Comparison of ENCODE assay signal across 7 mouse cellular contexts in the genomic region with DNA sequence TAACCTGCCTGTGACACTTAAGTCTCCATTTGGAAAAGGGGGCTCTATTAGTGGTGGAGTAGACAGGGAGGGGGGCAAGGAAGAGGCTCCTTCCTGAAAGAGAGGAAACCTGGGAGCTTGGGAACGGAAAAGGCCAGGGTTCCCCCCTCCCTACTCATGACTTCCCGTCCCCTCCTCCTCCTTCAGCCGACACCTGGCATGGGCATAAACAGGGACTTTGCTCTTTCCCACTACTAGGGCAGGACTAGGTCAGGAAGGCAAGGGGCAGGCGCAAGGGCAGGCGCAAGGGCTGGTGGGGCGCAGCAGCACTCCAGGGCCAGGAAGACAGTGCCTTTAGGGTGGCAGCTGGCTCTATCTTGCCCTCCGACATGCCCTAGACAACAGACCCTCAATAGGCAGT. TPM values are rescaled to one million over a fixed set of nuclear protein-coding genes. Genes with fewer than 3 reads are reported as not detected.
DNase-seq lines count a peak whose midpoint lies in the region; ATAC-seq and TF ChIP-seq lines count a peak whose summit lies in the region.

No protein-coding gene starts in this region.

- WGBS in heart, embryonic 16.5 days = 41% methylated on average over 7 of the region's 7 CpGs

- peak overlapping the region; percentile 89 for H3K27ac ChIP-seq in cortical plate, adult 2 months (ENCODE audit: insufficient read depth, low read length)
- H3K27ac ChIP-seq in heart, embryonic 16.5 days (ENCODE audit: low read length) = peak overlapping the region; percentile 91

- DNase-seq in adrenal gland, adult 8-10 months = peak; percentile 52
- DNase-seq in kidney, postnatal 10 days = peak; percentile 82
- DNase-seq in lung, postnatal 25 days (ENCODE audit: low spot score) = peak; percentile 88
- DNase-seq in layer of hippocampus, adult 9-10 months (ENCODE audit: low spot score) = no peak

- H3K36me3 ChIP-seq in heart, embryonic 16.5 days (ENCODE audit: control insufficient read depth, insufficient read depth) = peaks cover 12% of the 10 kb centered on the region

- peaks cover 2% of the 10 kb centered on the region; the same call in 1 of the 2 replicates for H3K4me1 ChIP-seq in cortical plate, adult 2 months (ENCODE audit: control insufficient read depth, insufficient read depth, low read length)
- H3K4me1 ChIP-seq in heart, embryonic 16.5 days (ENCODE audit: control insufficient read depth, insufficient read depth, low read length) = peaks cover 28% of the 10 kb centered on the region

- H3K4me2 ChIP-seq in heart, embryonic 16.5 days (ENCODE audit: low read depth, low read length) = peak overlapping the region; percentile 98

- TF ChIP-seq CTCF in cortical plate, adult 2 months (IDR thresholded peaks at IDR 0.05; ENCODE audit: extremely low read depth, insufficient read depth, low read length) = no peak

- ATAC-seq in heart, embryonic 16.5 days (replicated peaks; ENCODE audit: extremely low read depth, insufficient read depth, low FRiP score) = peak; percentile 11
- no peak for ATAC-seq in inflammation-experienced regulatory T-cells, adult 6 months

- H3K4me3 ChIP-seq in cortical plate, adult 2 months (ENCODE audit: insufficient read depth, low read length) = peak overlapping the region; percentile 53
- H3K4me3 ChIP-seq in heart, embryonic 16.5 days (ENCODE audit: low read length) = peak overlapping the region; percentile 69

- H3K9me3 ChIP-seq in heart, embryonic 16.5 days (replicated peaks; ENCODE audit: control insufficient read depth, low read length) = no peaks in the 10 kb centered on the region

- peak overlapping the region; percentile 83 for H3K9ac ChIP-seq in heart, embryonic 16.5 days (ENCODE audit: low read length)

- peaks cover 2% of the 10 kb centered on the region; the same call in 1 of the 2 replicates for H3K27me3 ChIP-seq in heart, embryonic 16.5 days (ENCODE audit: control insufficient read depth, insufficient read depth, low read length)

- no peak for TF ChIP-seq POLR2A in cortical plate, adult 2 months (IDR thresholded peaks at IDR 0.05; ENCODE audit: extremely low read depth, insufficient read depth, low read length)

RNA-seq across cellular contexts. Expression of gene Efna1, which starts 2.8 kb away (rescaled TPM):
- 10 to 100 TPM; 15.9 to 28.0 (median 21.0) TPM for total RNA-seq in adrenal gland, adult 8-10 months (2022)
- 11.7 and 12.7 TPM in 2 replicates for polyA plus RNA-seq in cortical plate, adult 2 months (2012; rRNA removed)
- polyA plus RNA-seq in heart, embryonic 16.5 days (2015; fragmentation: Nextera tagmentation; extraction: Ambion mirVana) = 34.4 and 45.5 TPM in 2 replicates
- not detected for polyA plus RNA-seq in inflammation-experienced regulatory T-cells, adult 6 months (2017; shearing (Covaris generic))

RNA-seq across cellular contexts. Expression of gene Slc50a1, which starts 7.7 kb away (rescaled TPM):
- 10 to 100 TPM; 54.2 to 80.1 (median 64.9) TPM for total RNA-seq in adrenal gland, adult 8-10 months (2022)
- polyA plus RNA-seq in cortical plate, adult 2 months (2012; rRNA removed) = 106 and 114 TPM in 2 replicates
- 44.8 and 51.1 TPM in 2 replicates for polyA plus RNA-seq in heart, embryonic 16.5 days (2015; fragmentation: Nextera tagmentation; extraction: Ambion mirVana)
- polyA plus RNA-seq in inflammation-experienced regulatory T-cells, adult 6 months (2017; shearing (Covaris generic)) = 100 to 1,000 TPM; 152 to 315 (median 248) TPM

RNA-seq across cellular contexts. Expression of gene Dpm3, which starts 18.9 kb away (rescaled TPM):
- total RNA-seq in adrenal gland, adult 8-10 months (2022) = 100 to 1,000 TPM; 123 to 156 (median 136) TPM
- 150 and 156 TPM in 2 replicates for polyA plus RNA-seq in cortical plate, adult 2 months (2012; rRNA removed)
- polyA plus RNA-seq in heart, embryonic 16.5 days (2015; fragmentation: Nextera tagmentation; extraction: Ambion mirVana) = 65.3 and 79.6 TPM in 2 replicates
- 100 to 1,000 TPM; 115 to 155 (median 137) TPM for polyA plus RNA-seq in inflammation-experienced regulatory T-cells, adult 6 months (2017; shearing (Covaris generic))

RNA-seq across cellular contexts. Expression of gene Trim46, which starts 32.0 kb away (rescaled TPM):
- total RNA-seq in adrenal gland, adult 8-10 months (2022) = 1 to 10 TPM; 2.8 to 4.5 (median 3.8) TPM
- polyA plus RNA-seq in cortical plate, adult 2 months (2012; rRNA removed) = 87.2 and 91.0 TPM in 2 replicates
- polyA plus RNA-seq in heart, embryonic 16.5 days (2015; fragmentation: Nextera tagmentation; extraction: Ambion mirVana) = 1.1 and 1.3 TPM in 2 replicates
- polyA plus RNA-seq in inflammation-experienced regulatory T-cells, adult 6 months (2017; shearing (Covaris generic)) = 1 to 10 TPM; 2.6 to 5.5 (median 3.4) TPM

RNA-seq across cellular contexts. Expression of gene Krtcap2, which starts 32.3 kb away (rescaled TPM):
- total RNA-seq in adrenal gland, adult 8-10 months (2022) = 100 to 1,000 TPM; 131 to 144 (median 135) TPM
- polyA plus RNA-seq in cortical plate, adult 2 months (2012; rRNA removed) = 58.2 and 61.9 TPM in 2 replicates
- polyA plus RNA-seq in heart, embryonic 16.5 days (2015; fragmentation: Nextera tagmentation; extraction: Ambion mirVana) = 202 and 234 TPM in 2 replicates
- polyA plus RNA-seq in inflammation-experienced regulatory T-cells, adult 6 months (2017; shearing (Covaris generic)) = 100 to 1,000 TPM; 271 to 458 (median 303) TPM

Comparison
In these comparisons a context has a peak if more than half of its experiments do, and no peak if none do; other contexts are left out.
1. RNA of gene Efna1, which starts 2.8 kb away (polyA plus RNA-seq): 34.4 to 45.5 TPM in heart, embryonic 16.5 days and 11.7 to 12.7 TPM in cortical plate, adult 2 months; not detected in inflammation-experienced regulatory T-cells, adult 6 months; every median in the first group is over 10 times any median in the second.